In the genomic region with DNA sequence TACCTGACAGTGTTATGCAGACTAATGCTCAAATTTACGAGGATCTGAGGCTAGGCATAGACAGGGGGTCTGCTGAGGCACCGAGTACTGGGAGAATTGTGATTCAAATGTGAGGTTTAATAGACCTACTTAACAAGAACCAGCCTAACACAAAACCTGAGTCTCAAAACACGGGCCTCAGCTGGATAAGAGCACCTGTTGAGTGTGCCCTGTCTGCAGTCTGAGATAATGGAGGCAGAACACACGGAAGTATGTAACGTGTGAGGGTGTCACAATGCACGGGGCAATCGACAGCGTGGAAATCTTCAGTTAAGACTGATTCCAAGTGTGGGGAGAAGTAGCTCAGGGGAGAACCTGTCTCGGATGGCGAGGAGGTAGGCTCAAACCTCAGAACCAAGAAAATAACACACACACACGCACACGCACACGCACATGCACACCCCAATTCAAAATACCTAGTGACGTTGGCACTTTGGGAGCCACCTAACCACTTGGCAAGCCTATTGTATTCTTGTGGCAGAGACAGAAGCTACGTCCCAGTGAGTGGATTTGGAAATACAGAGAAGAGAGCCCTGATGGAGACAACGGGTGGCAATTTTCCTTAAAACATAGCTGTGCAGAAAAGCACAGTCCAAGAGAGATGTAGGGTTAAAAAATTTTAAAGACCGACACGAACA, we compare ENCODE assay signal across 9 mouse cellular contexts. TPM values are rescaled to one million over a fixed set of nuclear protein-coding genes. Genes with fewer than 3 reads are reported as not detected.
DNase-seq lines count a peak whose midpoint lies in the region; ATAC-seq and TF ChIP-seq lines count a peak whose summit lies in the region.
"Had no signal": no experiment of that assay in that cellular context is flagged by ENCODE, and none has a peak within 500 bp of the region (broad histone marks: within the 10 kb centered on the region; RNA-seq: fewer than 3 reads in every experiment).

No protein-coding gene starts in this region.

- peaks cover 27% of the 10 kb centered on the region for H3K4me1 ChIP-seq in liver, embryonic 16.5 days (ENCODE audit: control insufficient read depth, low read depth, low read length)
- no peaks in the 10 kb centered on the region; the same call in none of the 2 replicates for H3K4me1 ChIP-seq in small intestine, adult 2 months (ENCODE audit: control insufficient read depth, insufficient read depth, insufficient read length, low read length)

- 16% methylated on average over 18 of the region's 18 CpGs for WGBS in liver, embryonic 16.5 days (ENCODE audit: insufficient replicate concordance)
- 17% methylated on average over 18 of the region's 18 CpGs for WGBS in small intestine, adult 2 months

- H3K9ac ChIP-seq in liver, embryonic 16.5 days (ENCODE audit: low read depth, low read length) = peak overlapping the region; percentile 99

- H3K27ac ChIP-seq in liver, embryonic 16.5 days (ENCODE audit: low read length) = peak overlapping the region; percentile 99
- H3K27ac ChIP-seq in small intestine, adult 2 months (ENCODE audit: insufficient read depth, low read depth, low read length) = no peak overlapping the region

- peak; percentile 10 to 22 for DNase-seq in cerebellum, adult 18-20 months
- no peak for DNase-seq in cerebellum, adult 8-10 months
- peak; percentile 10 for DNase-seq in thymus, postnatal 4 days
- DNase-seq in thymus, postnatal 36 days = no peak
- DNase-seq in ovary, postnatal 36 days (ENCODE audit: low spot score) = no peak

- TF ChIP-seq POLR2A in small intestine, adult 2 months (IDR thresholded peaks at IDR 0.05; ENCODE audit: low read depth, low read length) = no peak

- TF ChIP-seq CTCF in small intestine, adult 2 months (IDR thresholded peaks at IDR 0.05; ENCODE audit: extremely low read depth, insufficient read length, insufficient replicate concordance, low read depth, low read length) = no peak

- no peaks in the 10 kb centered on the region for H3K9me3 ChIP-seq in liver, embryonic 16.5 days (replicated peaks; ENCODE audit: control insufficient read depth, low read length)

- H3K4me3 ChIP-seq in liver, embryonic 16.5 days (ENCODE audit: low read depth, low read length) = peak overlapping the region; percentile 99
- peak overlapping the region; percentile 55 for H3K4me3 ChIP-seq in small intestine, adult 2 months (ENCODE audit: low read depth, low read length)

- peak overlapping the region; percentile 75 for H3K4me2 ChIP-seq in liver, embryonic 16.5 days (ENCODE audit: low read depth, low read length)

- H3K27me3 ChIP-seq in liver, embryonic 16.5 days (ENCODE audit: control insufficient read depth, insufficient read depth, low read depth, low read length) = no peaks in the 10 kb centered on the region
- H3K27me3 ChIP-seq in small intestine, adult 2 months (ENCODE audit: control insufficient read depth, insufficient read depth, low read length) = no peaks in the 10 kb centered on the region

- ATAC-seq in granulocyte monocyte progenitor cell, adult 5-6 weeks (replicated peaks; ENCODE audit: poor library complexity, severe bottlenecking) = peak; percentile 31
- ATAC-seq in liver, embryonic 16.5 days (ENCODE audit: low read depth) = peak; percentile 80

- peaks cover 3% of the 10 kb centered on the region; the same call in 1 of the 2 replicates for H3K36me3 ChIP-seq in liver, embryonic 16.5 days (ENCODE audit: control insufficient read depth, insufficient read depth)
- no peaks in the 10 kb centered on the region for H3K36me3 ChIP-seq in small intestine, adult 2 months (ENCODE audit: control insufficient read depth, insufficient read depth, low read length)

RNA-seq across cellular contexts. Expression of a gene that starts 1.2 kb away (rescaled TPM):
- 0.13 and 1.7 TPM in 2 replicates for total RNA-seq in granulocyte monocyte progenitor cell, adult 5-6 weeks (2014; fragmentation: Nextera tagmentation)
- 0.13 and 0.88 TPM in 2 replicates for total RNA-seq in granulocyte monocyte progenitor cell, adult 5-6 weeks (2017)
- 12.4 and 13.1 TPM in 2 replicates for polyA plus RNA-seq in liver, embryonic 16.5 days (2015; fragmentation: Nextera tagmentation; extraction: Ambion mirVana)
- polyA plus RNA-seq in small intestine, adult 2 months (2012; rRNA removed) = 0.43 and 0.84 TPM in 2 replicates

RNA-seq across cellular contexts. Expression of a gene that starts 1.2 kb away (rescaled TPM):
- 24.6 and 41.7 TPM in 2 replicates for total RNA-seq in granulocyte monocyte progenitor cell, adult 5-6 weeks (2014; fragmentation: Nextera tagmentation)
- 13.3 and 17.7 TPM in 2 replicates for total RNA-seq in granulocyte monocyte progenitor cell, adult 5-6 weeks (2017)
- polyA plus RNA-seq in liver, embryonic 16.5 days (2015; fragmentation: Nextera tagmentation; extraction: Ambion mirVana) = 47.7 and 60.8 TPM in 2 replicates
- 0.95 and 1.5 TPM in 2 replicates for polyA plus RNA-seq in small intestine, adult 2 months (2012; rRNA removed)

RNA-seq across cellular contexts. Expression of a gene that starts 54.1 kb away (rescaled TPM):
- total RNA-seq in granulocyte monocyte progenitor cell, adult 5-6 weeks (2014; fragmentation: Nextera tagmentation) = not detected in 2 replicates
- not detected in 2 replicates for total RNA-seq in granulocyte monocyte progenitor cell, adult 5-6 weeks (2017)
- polyA plus RNA-seq in liver, embryonic 16.5 days (2015; fragmentation: Nextera tagmentation; extraction: Ambion mirVana) = not detected in 2 replicates
- not detected in 2 replicates for polyA plus RNA-seq in small intestine, adult 2 months (2012; rRNA removed)
- total RNA-seq: left cerebral cortex, postnatal 36 days had no signal

Comparison
In these comparisons a context has a peak if more than half of its experiments do, and no peak if none do; other contexts are left out.
1. DNase-seq: peak in cerebellum, adult 18-20 months (2 of 2) and thymus, postnatal 4 days (single experiment); none in cerebellum, adult 8-10 months (single experiment), thymus, postnatal 36 days (0 of 2) and ovary, postnatal 36 days (single experiment).
2. RNA of a gene that starts 1.2 kb away (polyA plus RNA-seq): 47.7 to 60.8 TPM in liver, embryonic 16.5 days; 0.95 to 1.5 TPM in small intestine, adult 2 months; every median in the first group is over 10 times any median in the second.